Mouse (Mus musculus) lung, embryonic 14.5 days (tissue): ENCODE data around the gene Clca3a1. TPM values are rescaled to one million over a fixed set of nuclear protein-coding genes. Genes with fewer than 3 reads are reported as not detected.
"Not testable (repeated sequence)": the region's sequence is repeated elsewhere in the genome, so short reads cannot be mapped to it uniquely, and the experiment has no call there.

Source experiments
- ATAC-seq: fragments of 200-750 bp; cut with Nextera tagmentation; 2 replicates; pipeline ENCODE4 v1.8.0; 2017; ENCODE audit warnings: mild to moderate bottlenecking, moderate TSS enrichment, moderate library complexity; ENCODE audit not compliant: insufficient read depth
- DNase-seq: peaks from one replicate; pipeline ENCODE4 v3.0.0-alpha.2; 2015
- H3K27ac ChIP-seq: fragments of 300-500 bp; sonication (generic); 2 replicates; pipeline ENCODE4 v1.5.1; 2014; ENCODE audit warnings: low read depth, mild to moderate bottlenecking, moderate library complexity
- H3K27me3 ChIP-seq: fragments of 300-500 bp; sonication (generic); 2 replicates; pipeline ENCODE4 v1.6.1; 2014; ENCODE audit warnings: low read length, control low read depth; ENCODE audit not compliant: insufficient read depth
- H3K36me3 ChIP-seq: fragments of 300-500 bp; sonication (generic); 2 replicates; pipeline ENCODE4 v1.6.1; 2014; ENCODE audit warnings: control low read depth; ENCODE audit not compliant: insufficient read depth
- H3K4me1 ChIP-seq: fragments of 300-500 bp; sonication (generic); 2 replicates; pipeline ENCODE4 v1.6.1; 2014; ENCODE audit warnings: antibody characterized with exemption, control low read depth; ENCODE audit not compliant: insufficient read depth
- H3K4me2 ChIP-seq: fragments of 300-500 bp; sonication (generic); 2 replicates; pipeline ENCODE4 v1.6.1; 2014; ENCODE audit warnings: mild to moderate bottlenecking
- H3K4me3 ChIP-seq: fragments of 300-500 bp; sonication (generic); 2 replicates; pipeline ENCODE4 v1.5.1; 2014; ENCODE audit warnings: low read depth, low read length
- H3K9ac ChIP-seq: fragments of 300-500 bp; sonication (generic); 2 replicates; pipeline ENCODE4 v1.6.1; 2014
- H3K9me3 ChIP-seq: fragments of 300-500 bp; sonication (generic); 2 replicates; pipeline ENCODE4 v1.6.1; 2016; ENCODE audit warnings: low read depth, low read length, control low read depth
- CTCF ChIP-seq: IDR thresholded peaks from 2 replicates; pipeline ENCODE4 v1.5.1; 2016; ENCODE audit warnings: antibody characterized with exemption, low read depth
- WGBS: fragments of 180-500 bp; shearing (Covaris S2); extraction: QIAGEN DNeasy Blood & Tissue Kit; methylation state at CpG from one replicate; pipeline ENCODE4 v1.1.7; 2014; 5-methylcytosine and 5-hydroxymethylcytosine counted together
- polyA plus RNA-seq: library from polyadenylated mRNA; unstranded; fragments of >200 nt; fragmentation: Nextera tagmentation; extraction: Ambion mirVana; gene quantifications from 2 replicates; pipeline ENCODE4 v1.2.1, GENCODE M21; 2014

Clca3a1 gene
- 2.8 and 4.0 TPM in 2 replicates for polyA plus RNA-seq

DNA sequence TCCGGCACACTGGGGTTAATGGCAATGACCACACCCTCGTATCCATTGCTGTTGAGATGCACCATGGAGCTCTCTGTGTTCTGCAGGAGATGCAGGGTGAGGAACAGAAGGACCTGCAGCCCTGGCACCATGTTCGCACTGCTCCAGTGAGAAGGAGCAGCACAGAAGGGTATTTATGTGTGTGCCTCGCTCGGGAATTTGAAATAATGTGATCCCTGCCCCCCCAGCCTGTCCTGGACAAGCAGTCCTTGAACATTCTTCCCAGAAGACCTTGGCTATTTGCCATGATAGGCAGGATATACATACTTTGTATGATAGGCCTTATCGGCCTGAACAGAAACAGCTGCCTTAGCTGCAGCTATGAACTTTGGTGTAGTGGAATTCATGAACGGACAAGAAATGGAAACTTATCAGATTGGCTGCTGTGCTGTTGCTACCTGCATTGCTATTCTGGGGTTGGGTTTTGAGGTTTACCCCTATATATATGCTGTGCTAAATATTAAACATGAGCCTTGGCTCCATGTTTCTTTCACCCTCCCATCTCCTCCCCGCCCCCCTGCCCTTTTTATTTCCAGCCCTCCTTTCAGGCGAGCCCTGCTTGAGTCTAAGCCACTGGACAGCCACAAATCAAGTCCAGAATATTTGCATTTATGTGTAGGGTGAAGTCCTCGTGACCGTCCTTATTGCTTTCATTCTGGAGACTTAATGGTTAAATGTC is at the start of gene Clca3a1:
TSS of gene Clca3a1 (minus strand) at position 386 of the 718 bp plus-strand sequence.
- DNase-seq (peak; percentile 84), ATAC-seq (peak; percentile 91)
- TF ChIP-seq CTCF, result no peak
- Histone ChIP-seq H3K27me3 (no peaks in the 10 kb centered on the region), H3K9me3 (no peaks in the 10 kb centered on the region), H3K27ac (peak within 1 kb of the TSS; percentile 42; the same call in 1 of the 2 replicates), H3K4me1 (no peaks in the 10 kb centered on the region; the same call in 1 of the 2 replicates), H3K4me3 (no peak within 1 kb of the TSS), H3K4me2 (peak within 1 kb of the TSS; percentile 30; the same call in 1 of the 2 replicates), H3K36me3 (no peaks in the 10 kb centered on the region), H3K9ac (no peak within 1 kb of the TSS)
- 24% methylated on average over 9 of the region's 11 CpGs for WGBS

DNA sequence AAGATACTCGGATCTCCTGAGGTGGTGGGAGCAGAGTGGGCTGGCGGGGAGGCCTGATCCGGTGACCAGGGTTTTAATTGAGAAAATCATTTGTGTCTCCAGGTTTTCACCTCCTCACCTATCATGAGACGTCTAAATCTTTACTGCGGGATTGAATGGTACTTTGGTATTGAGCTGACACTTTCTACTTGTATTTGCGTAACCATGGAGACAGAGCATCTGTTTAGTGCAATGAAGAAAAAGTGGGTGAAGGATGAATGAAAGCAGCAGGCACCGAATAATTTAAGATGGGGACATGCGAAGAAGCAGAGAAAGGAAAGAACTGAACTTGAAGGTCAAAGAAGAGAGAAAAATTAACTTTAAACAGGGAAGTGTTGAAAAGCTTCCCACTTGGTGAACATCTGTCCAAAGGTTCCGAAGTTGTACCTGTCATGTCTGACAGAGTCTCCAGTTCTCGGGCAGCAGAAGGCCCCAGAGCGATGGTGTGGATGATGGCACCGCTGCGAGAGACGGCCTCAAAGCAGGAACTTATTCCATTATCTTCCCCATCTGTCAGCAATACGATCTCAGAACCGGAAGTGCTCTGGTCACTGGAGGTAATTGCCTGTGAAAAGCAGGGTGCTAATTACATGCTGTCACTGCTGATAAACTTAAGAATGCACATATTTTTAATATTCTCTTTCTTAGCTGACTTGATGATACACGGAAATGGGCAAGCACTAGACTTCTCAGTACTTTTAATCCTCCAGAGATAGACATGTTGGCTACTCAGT is 47.6 kb upstream of the Clca3a1 start:
- DNase-seq, result peak; percentile 9
- peak; percentile 60; the same call in 1 of the 2 replicates for ATAC-seq
- H3K27ac ChIP-seq, H3K9ac ChIP-seq, H3K36me3 ChIP-seq, H3K4me3 ChIP-seq, H3K9me3 ChIP-seq, H3K4me1 ChIP-seq, H3K4me2 ChIP-seq, H3K27me3 ChIP-seq: not testable (repeated sequence)
- 33% methylated on average over 14 of the region's 17 CpGs for WGBS

DNA sequence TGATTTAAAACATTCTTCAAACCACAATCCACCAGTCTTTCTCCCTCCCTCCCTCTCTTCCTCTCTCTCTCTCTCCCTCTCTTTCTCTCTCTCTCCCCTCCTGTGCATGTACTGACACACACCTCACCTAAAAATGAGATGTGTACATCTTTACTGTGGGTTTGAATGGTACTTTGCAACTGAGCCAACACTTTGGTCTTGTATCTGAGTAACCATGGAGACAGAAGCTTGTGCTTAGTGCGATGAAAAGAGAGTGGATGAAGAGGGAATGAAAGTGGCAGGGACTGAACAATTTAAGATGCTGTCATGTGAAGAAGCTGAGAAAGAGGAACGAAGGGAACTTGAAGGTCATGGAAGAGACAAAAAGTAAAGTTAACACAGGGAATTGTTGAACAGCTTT is 45.8 kb upstream of the Clca3a1 start:
- not testable (repeated sequence) for H3K4me2 ChIP-seq, H3K4me3 ChIP-seq, H3K27me3 ChIP-seq, H3K27ac ChIP-seq, DNase-seq, H3K36me3 ChIP-seq, H3K9me3 ChIP-seq, ATAC-seq, H3K4me1 ChIP-seq, H3K9ac ChIP-seq
- WGBS, result 37% methylated on average over 2 of the region's 2 CpGs

GRCm38 (mm10) chr3:144801861-144802260 is 41.1 kb upstream of the Clca3a1 start:
- Histone ChIP-seq H3K4me3 (no peak overlapping the region), H3K4me2 (no peak overlapping the region), H3K9ac (no peak overlapping the region), H3K36me3 (no peaks in the 10 kb centered on the region), H3K4me1 (no peaks in the 10 kb centered on the region), H3K27ac (no peak overlapping the region), H3K9me3 (no peaks in the 10 kb centered on the region), H3K27me3 (no peaks in the 10 kb centered on the region)
- DNase-seq (peak; percentile 74), ATAC-seq (no peak)
- 34% methylated on average over 8 of the region's 8 CpGs for WGBS
- peak; percentile 47 for TF ChIP-seq CTCF

- no peak overlapping the region for H3K4me3 ChIP-seq
- no peak overlapping the region for H3K4me2 ChIP-seq
- H3K36me3 ChIP-seq, result no peaks in the 10 kb centered on the region
- no peak overlapping the region for H3K27ac ChIP-seq
- no peaks in the 10 kb centered on the region for H3K9me3 ChIP-seq
- no peak overlapping the region for H3K9ac ChIP-seq
- no peaks in the 10 kb centered on the region for H3K27me3 ChIP-seq
- 64% methylated on average over 11 of the region's 11 CpGs for WGBS
- no peaks in the 10 kb centered on the region for H3K4me1 ChIP-seq
- DNase-seq (no peak), ATAC-seq (no peak)
- no peak for TF ChIP-seq CTCF
These were observed 24.7 kb upstream of the Clca3a1 start for GRCm38 (mm10) chr3:144785181-144786148.

- H3K27me3 ChIP-seq, result no peaks in the 10 kb centered on the region
- ATAC-seq (no peak), DNase-seq (no peak)
- H3K9me3 ChIP-seq, result no peaks in the 10 kb centered on the region
- 80% methylated on average over 4 of the region's 4 CpGs for WGBS
- no peak overlapping the region for H3K27ac ChIP-seq
- no peaks in the 10 kb centered on the region; the same call in 1 of the 2 replicates for H3K4me1 ChIP-seq
- no peak overlapping the region for H3K4me2 ChIP-seq
- H3K9ac ChIP-seq, result no peak overlapping the region
- H3K4me3 ChIP-seq, result no peak overlapping the region
- H3K36me3 ChIP-seq, result no peaks in the 10 kb centered on the region
- TF ChIP-seq CTCF, result no peak
These were observed 4.4 kb upstream of the Clca3a1 start for GRCm38 (mm10) chr3:144765161-144765560.
